Mouse (Mus musculus) G1E (cell line): Measurements from ENCODE around the gene Gm45618.
"Not testable (repeated sequence)": the region's sequence is repeated elsewhere in the genome, so short reads cannot be mapped to it uniquely, and the experiment has no call there.

Experiments used
- CTCF ChIP-seq: IDR thresholded peaks from 2 replicates; pipeline ENCODE4 v1.5.1; 2012; ENCODE audit warnings: low read depth, low read length, inconsistent platforms, mixed read lengths
- GATA1 ChIP-seq: IDR thresholded peaks from 2 replicates; pipeline ENCODE4 v1.6.1; 2012; ENCODE audit warnings: borderline replicate concordance, low read length, inconsistent platforms, mixed read lengths
- GATA2 ChIP-seq: IDR thresholded peaks from 2 replicates; pipeline ENCODE4 v1.6.1; 2012; ENCODE audit warnings: low read depth, low read length, inconsistent platforms, borderline replicate concordance

DNA sequence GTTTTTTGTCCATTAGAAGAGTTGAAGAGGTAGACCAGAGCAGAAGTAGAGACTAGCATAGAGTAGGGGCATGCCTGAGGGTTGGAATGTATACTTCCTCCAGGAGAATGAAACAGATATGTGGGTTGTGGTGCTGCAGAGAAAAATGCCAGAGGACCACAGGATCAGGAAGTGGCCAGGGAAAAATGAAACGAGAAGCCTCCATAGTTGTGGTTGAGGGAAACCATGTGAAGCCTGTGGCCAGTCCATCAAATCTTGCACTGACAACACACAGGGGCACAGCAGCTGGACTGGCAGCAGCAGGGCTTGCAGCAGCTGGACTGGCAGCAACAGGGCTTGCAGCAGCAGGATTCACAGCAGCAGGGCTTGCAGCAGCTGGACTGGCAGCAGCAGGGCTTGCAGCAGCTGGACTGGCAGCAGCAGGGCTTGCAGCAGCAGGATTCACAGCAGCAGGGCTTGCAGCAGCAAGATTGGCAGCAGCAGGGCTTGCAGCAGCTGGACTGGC lies 23.0 kb upstream of the Gm45618 start:
- not testable (repeated sequence) for TF ChIP-seq CTCF, GATA1, GATA2
